Mouse (Mus musculus): Measurements from ENCODE around the gene Afg1l. TPM values are rescaled to one million over a fixed set of nuclear protein-coding genes. Genes with fewer than 3 reads are reported as not detected.

Afg1l gene
- polyA plus RNA-seq, 1 experiment from 2014 or later, result 17.2 TPM

GRCm38 (mm10) chr10:42263701-42264100 lies 214.7 kb downstream of the Afg1l start:
- WGBS, result 78% methylated on average over 8 of the region's 8 CpGs
- H3K9ac ChIP-seq, result no peak overlapping the region
- peaks cover 25% of the 10 kb centered on the region for H3K36me3 ChIP-seq
- no peak overlapping the region for H3K4me2 ChIP-seq
- no peaks in the 10 kb centered on the region for H3K9me3 ChIP-seq (replicated peaks)
- no peak for ATAC-seq (replicated peaks; ENCODE audit: insufficient number of reproducible peaks, insufficient read depth, low FRiP score, low read depth)
- peaks cover 28% of the 10 kb centered on the region for H3K4me1 ChIP-seq (replicated peaks)
- no peak overlapping the region for H3K4me3 ChIP-seq
- H3K27ac ChIP-seq, result no peak overlapping the region
- H3K27me3 ChIP-seq, result no peaks in the 10 kb centered on the region

Other genes starting within 250 kb of the Afg1l start
- gene Foxo3, start 201.8 kb downstream of the Afg1l start, polyA plus RNA-seq (2015; fragmentation: Nextera tagmentation; extraction: Ambion mirVana), result 5.7 and 6.8 TPM in 2 replicates
- 340 and 352 TPM in 2 replicates for gene Snx3, start 23.5 kb upstream of the Afg1l start, polyA plus RNA-seq (2015; fragmentation: Nextera tagmentation; extraction: Ambion mirVana)
- not detected in 2 replicates for gene Nr2e1, start 105.1 kb upstream of the Afg1l start, polyA plus RNA-seq (2015; fragmentation: Nextera tagmentation; extraction: Ambion mirVana)
- gene Ostm1, start 105.3 kb upstream of the Afg1l start, polyA plus RNA-seq (2015; fragmentation: Nextera tagmentation; extraction: Ambion mirVana), result 17.0 and 20.1 TPM in 2 replicates